Mouse (Mus musculus) ES-E14 (cell line): ENCODE results near the gene Cct7. TPM values are rescaled to one million over a fixed set of nuclear protein-coding genes. Genes with fewer than 3 reads are reported as not detected.

Source experiments
- DNase-seq: peaks from one replicate; pipeline ENCODE4 v3.0.0-alpha.2; 2013; ENCODE audit warnings: low read depth, low spot score
- H3K27ac ChIP-seq: 2 replicates; pipeline ENCODE4 v1.5.1; 2012; ENCODE audit warnings: low read depth, mild to moderate bottlenecking, low read length, moderate library complexity, mixed read lengths; ENCODE audit not compliant: poor library complexity, insufficient read depth, severe bottlenecking
- H3K36me3 ChIP-seq: 2 replicates; pipeline ENCODE4 v1.6.1; 2012; ENCODE audit warnings: mild to moderate bottlenecking, low read length, moderate library complexity, mixed read lengths; ENCODE audit not compliant: control insufficient read depth, poor library complexity, insufficient read depth, severe bottlenecking
- H3K4me1 ChIP-seq, 2 experiments: fragments of 150-350 bp in 1 of 2; sonication (generic) in 1 of 2; 2 replicates each; pipeline ENCODE4 v1.6.1; 2012; ENCODE audit warnings: low read length in 2 of 2, mild to moderate bottlenecking in 1 of 2, mixed read lengths in 1 of 2; ENCODE audit not compliant: control insufficient read depth in 2 of 2, insufficient read depth in 2 of 2, poor library complexity in 1 of 2
- H3K4me3 ChIP-seq, 2 experiments: fragments of 150-350 bp in 1 of 2; sonication (generic) in 1 of 2; 2 replicates each; pipeline ENCODE4 v1.5.1; 2012; ENCODE audit warnings: low read length in 2 of 2, low read depth in 1 of 2, mild to moderate bottlenecking in 1 of 2, mixed read lengths in 1 of 2; ENCODE audit not compliant: insufficient read depth in 1 of 2, poor library complexity in 1 of 2, severe bottlenecking in 1 of 2
- H3K9ac ChIP-seq: 2 replicates; pipeline ENCODE4 v1.6.1; 2012; ENCODE audit warnings: low read depth, mild to moderate bottlenecking, low read length, mixed read lengths; ENCODE audit not compliant: poor library complexity, insufficient read depth, severe bottlenecking
- H3K9me3 ChIP-seq: fragments of 150-350 bp; sonication (generic); 2 replicates; pipeline ENCODE4 v1.6.1; 2012; ENCODE audit warnings: low read depth, mild to moderate bottlenecking, low read length; ENCODE audit not compliant: control insufficient read depth, insufficient read depth
- CHD2 ChIP-seq: IDR thresholded peaks from 2 replicates; pipeline ENCODE4 v1.6.1; 2014; ENCODE audit warnings: mild to moderate bottlenecking, low read depth, low read length, inconsistent platforms
- HCFC1 ChIP-seq: IDR thresholded peaks from 2 replicates; pipeline ENCODE4 v1.6.1; 2012; ENCODE audit warnings: low read length, inconsistent platforms, borderline replicate concordance; ENCODE audit not compliant: insufficient read depth
- MAFK ChIP-seq: IDR thresholded peaks from 2 replicates; pipeline ENCODE4 v1.6.1; 2014; ENCODE audit warnings: mild to moderate bottlenecking, low read depth, low read length, inconsistent platforms; ENCODE audit not compliant: insufficient read depth
- ZC3H11A ChIP-seq: IDR thresholded peaks from 2 replicates; pipeline ENCODE4 v1.6.1; 2012; ENCODE audit warnings: low read depth, mild to moderate bottlenecking, inconsistent platforms, low read length, borderline replicate concordance
- ZNF384 ChIP-seq: IDR thresholded peaks from 2 replicates; pipeline ENCODE4 v1.6.1; 2012; ENCODE audit warnings: low read depth, low read length, inconsistent platforms
- in situ Hi-C, 2 experiments: fragments of 600-800 bp; cut with MboI; formaldehyde crosslinking; loops; one replicate each; pipeline ENCODE4 v1.15.1; 2025; ENCODE audit warnings: low sequenced_read_pairs in 2 of 2, inconsistent platforms in 1 of 2; ENCODE audit not compliant: unreplicated experiment in 2 of 2
- total RNA-seq: library from RNA; depleted of rRNA; stranded (reverse); fragments of 300-350 nt; gene quantifications from 2 replicates; pipeline ENCODE4 v1.2.3, GENCODE M21; 2012; rRNA removed

The Cct7 gene
- total RNA-seq, 1 experiment = 584 TPM

GRCm38 (mm10) chr6:85512577-85513530 is 61.5 kb downstream of the Cct7 start:
- Histone ChIP-seq H3K27ac (no peak overlapping the region), H3K4me3 (peak overlapping the region; percentile 62 to 87), H3K4me1 (no peaks in the 10 kb centered on the region), H3K9ac (0 out of 2 replicates have a peak overlapping the region, but pooled peaks have one; percentile 25), H3K36me3 (no peaks in the 10 kb centered on the region), H3K9me3 (no peaks in the 10 kb centered on the region)
- no peak for TF ChIP-seq ZNF384
- in situ Hi-C loops = no loop called here
- no peak for DNase-seq

- in situ Hi-C loops = no loop called here
- Histone ChIP-seq H3K27ac (no peak within 1 kb of the TSS), H3K9ac (0 out of 2 replicates have a peak within 1 kb of the TSS, but pooled peaks have one; percentile 25), H3K36me3 (no peaks in the 10 kb centered on the region), H3K9me3 (no peaks in the 10 kb centered on the region), H3K4me3 (peak within 1 kb of the TSS; percentile 62 to 87), H3K4me1 (no peaks in the 10 kb centered on the region)
- TF ChIP-seq ZC3H11A (no peak), CHD2 (no peak), HCFC1 (no peak), ZNF384 (no peak), MAFK (no peak)
- DNase-seq = no peak
Observed at GRCm38 (mm10) chr6:85513531-85513910, 62.2 kb downstream of the Cct7 start, which contains the start of gene Egr4. Gene Egr4, minus strand, starts transcription at chr6:85513589.

DNA sequence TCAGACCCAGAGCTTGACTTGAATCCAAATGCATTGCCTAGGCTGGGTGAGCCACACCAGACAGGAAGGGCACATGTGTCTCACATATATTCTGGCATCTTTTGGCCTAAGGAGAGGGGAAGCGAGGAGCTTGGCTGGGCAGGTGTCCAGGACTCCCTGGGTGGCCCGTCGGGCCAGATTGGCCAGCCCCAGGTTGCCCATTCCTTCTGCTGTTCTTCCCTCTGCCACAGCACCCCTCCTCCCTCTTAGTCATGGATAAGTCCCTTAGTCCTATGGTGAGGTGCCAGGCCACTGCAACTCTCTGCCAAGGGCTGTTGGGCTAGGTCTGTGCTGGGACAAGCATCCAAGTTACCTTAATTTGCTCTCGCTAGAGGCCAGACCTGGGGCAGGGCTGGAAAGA is 64.6 kb downstream of the Cct7 start:
- DNase-seq = no peak
- in situ Hi-C loops = no loop called here
- Histone ChIP-seq H3K27ac (no peak overlapping the region), H3K4me1 (peaks cover 3 to 4% of the 10 kb centered on the region in 2 experiments; a peak in 1 of 4 replicates), H3K4me3 (no peak overlapping the region), H3K36me3 (no peaks in the 10 kb centered on the region), H3K9ac (no peak overlapping the region), H3K9me3 (no peaks in the 10 kb centered on the region)
- TF ChIP-seq ZNF384 (no peak), ZC3H11A (no peak), MAFK (no peak), CHD2 (no peak), HCFC1 (no peak)

Other genes with a start within 250 kb of the Cct7 start
- 4.9 and 5.8 TPM in 2 replicates for gene Sfxn5, start 118.1 kb upstream of the Cct7 start, total RNA-seq
- gene Rab11fip5, start 76.9 kb upstream of the Cct7 start, total RNA-seq = 10.7 and 13.4 TPM in 2 replicates
- gene Noto, start 27.6 kb upstream of the Cct7 start, total RNA-seq = not detected in 2 replicates
- 94.1 and 125 TPM in 2 replicates for gene Smyd5, start 19.5 kb upstream of the Cct7 start, total RNA-seq
- 17.2 and 23.4 TPM in 2 replicates for gene Pradc1, start 456 bp downstream of the Cct7 start, total RNA-seq
- gene Fbxo41, start 51.5 kb downstream of the Cct7 start, total RNA-seq = 0.54 and 0.85 TPM in 2 replicates
- 0.21 and 0.31 TPM in 2 replicates for gene Egr4, start 62.1 kb downstream of the Cct7 start, total RNA-seq
- gene Alms1, start 136.0 kb downstream of the Cct7 start, total RNA-seq = 22.0 and 23.4 TPM in 2 replicates